Mouse (Mus musculus) layer of hippocampus, adult 18-20 months (tissue): Measurements from ENCODE around the gene Tfap2a. TPM values are rescaled to one million over a fixed set of nuclear protein-coding genes. Genes with fewer than 3 reads are reported as not detected.

Experiments used
- total RNA-seq, 2 experiments: library from RNA; stranded (reverse); gene quantifications; 2 replicates each; pipeline ENCODE4 v1.2.3; 2021

The Tfap2a gene
- total RNA-seq, 2 experiments from 2014 or later, result 0.27 to 0.30 TPM

Other genes starting within 250 kb of the Tfap2a start
- gene Gcnt2, start 121.4 kb upstream of the Tfap2a start, total RNA-seq, result 10 to 100 TPM; 15.2 to 18.3 TPM